Mouse (Mus musculus) limb, embryonic 10.5 days (tissue): ENCODE measurements around the gene Ftsj3. TPM values are rescaled to one million over a fixed set of nuclear protein-coding genes. Genes with fewer than 3 reads are reported as not detected.

Experiments
- DNase-seq: peaks from one replicate; pipeline ENCODE4 v3.0.0-alpha.2; 2017; ENCODE audit warnings: low spot score
- H3K27ac ChIP-seq: fragments of 300-500 bp; sonication (generic); 2 replicates; pipeline ENCODE4 v1.5.1; 2016; ENCODE audit warnings: mild to moderate bottlenecking
- H3K27me3 ChIP-seq: fragments of 300-500 bp; sonication (generic); 2 replicates; pipeline ENCODE4 v1.6.1; 2016; ENCODE audit warnings: low read depth, mild to moderate bottlenecking; ENCODE audit not compliant: poor library complexity, severe bottlenecking
- H3K36me3 ChIP-seq: fragments of 300-500 bp; sonication (generic); 2 replicates; pipeline ENCODE4 v1.6.1; 2016; ENCODE audit warnings: mild to moderate bottlenecking, moderate library complexity
- H3K4me1 ChIP-seq: fragments of 300-500 bp; sonication (generic); 2 replicates; pipeline ENCODE4 v1.6.1; 2016
- H3K4me3 ChIP-seq: fragments of 300-500 bp; sonication (generic); 2 replicates; pipeline ENCODE4 v1.5.1; 2016; ENCODE audit warnings: mild to moderate bottlenecking, moderate library complexity
- H3K9me3 ChIP-seq: fragments of 300-500 bp; sonication (generic); replicated peaks from 2 replicates; pipeline ENCODE4 v1.6.1; 2016; ENCODE audit warnings: mild to moderate bottlenecking
- WGBS: fragments of 180-500 bp; shearing (Covaris S2); methylation state at CpG from one replicate; pipeline ENCODE4 v1.1.7; 2016; 5-methylcytosine and 5-hydroxymethylcytosine counted together
- polyA plus RNA-seq: library from polyadenylated mRNA; unstranded; fragments of >200 nt; fragmentation: Nextera tagmentation; extraction: Ambion mirVana; gene quantifications from 2 replicates; pipeline ENCODE4 v1.2.1, GENCODE M21; 2016

The Ftsj3 gene
- polyA plus RNA-seq, 1 experiment from 2014 or later, result 85.6 TPM

DNA sequence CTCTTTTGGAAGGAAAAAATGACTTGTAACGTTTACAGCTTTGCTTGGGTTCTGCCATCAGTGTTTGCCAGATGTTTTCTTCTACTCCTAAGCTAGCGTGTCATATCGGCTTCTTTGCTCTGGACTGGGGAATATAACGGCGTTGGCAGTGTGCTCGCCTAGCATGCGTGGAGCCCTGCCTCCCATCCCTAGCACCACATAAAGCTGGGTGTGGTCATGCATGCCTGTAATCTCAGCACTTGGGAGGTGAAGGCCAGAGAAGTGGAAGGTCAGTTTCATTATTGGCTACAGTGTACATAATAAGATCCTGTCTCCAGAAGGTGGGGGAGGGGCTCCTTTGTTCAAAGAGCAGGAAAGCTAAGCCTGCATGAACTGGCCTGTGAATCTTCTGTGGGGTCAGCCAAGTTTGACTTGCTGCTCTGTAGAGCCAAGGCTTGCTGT, 19.1 kb upstream of the Ftsj3 start:
- H3K4me1 ChIP-seq, result peaks cover 52% of the 10 kb centered on the region
- no peaks in the 10 kb centered on the region for H3K27me3 ChIP-seq
- H3K36me3 ChIP-seq, result peaks cover 9% of the 10 kb centered on the region
- peak overlapping the region; percentile 17 for H3K4me3 ChIP-seq
- H3K9me3 ChIP-seq, result no peaks in the 10 kb centered on the region
- 74% methylated on average over 7 of the region's 7 CpGs for WGBS
- DNase-seq, result peak; percentile 63
- H3K27ac ChIP-seq, result peak overlapping the region; percentile 73

GRCm38 (mm10) chr11:106274374-106274773, 18.5 kb upstream of the Ftsj3 start:
- Histone ChIP-seq H3K4me1 (peaks cover 54% of the 10 kb centered on the region), H3K27ac (peak overlapping the region; percentile 73; the same call in 1 of the 2 replicates)
- 87% methylated on average over 1 of the region's 1 CpGs for WGBS

DNA sequence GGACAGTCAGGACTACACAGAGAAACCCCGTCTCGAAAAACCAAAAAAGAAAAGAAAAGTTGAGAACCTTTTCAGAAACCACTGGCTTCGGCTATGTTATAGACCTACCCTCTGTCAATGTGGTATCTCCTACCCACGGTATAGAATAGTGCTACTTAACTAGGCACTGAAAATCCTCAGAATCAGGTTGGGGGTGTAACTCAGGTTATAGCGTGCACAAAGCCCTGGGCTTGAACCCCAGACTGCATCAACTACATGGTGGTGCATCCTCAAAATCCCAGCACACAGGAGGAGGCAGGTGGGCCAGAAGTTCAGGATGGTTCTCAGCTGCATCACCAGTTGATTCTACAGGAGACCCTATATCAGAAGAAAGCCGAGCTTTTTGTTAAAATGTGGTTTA, 17.9 kb upstream of the Ftsj3 start:
- WGBS, result 94% methylated on average over 6 of the region's 6 CpGs
- peaks cover 9% of the 10 kb centered on the region for H3K36me3 ChIP-seq
- no peaks in the 10 kb centered on the region for H3K9me3 ChIP-seq
- DNase-seq, result no peak
- H3K4me1 ChIP-seq, result peaks cover 60% of the 10 kb centered on the region
- peak overlapping the region; percentile 89; the same call in 1 of the 2 replicates for H3K4me3 ChIP-seq
- no peaks in the 10 kb centered on the region for H3K27me3 ChIP-seq
- peak overlapping the region; percentile 98; the same call in 1 of the 2 replicates for H3K27ac ChIP-seq

More at GRCm38 (mm10) chr11:106274374-106274773, 18.5 kb upstream of the Ftsj3 start:
- peaks cover 9% of the 10 kb centered on the region for H3K36me3 ChIP-seq
- DNase-seq, result no peak
- no peaks in the 10 kb centered on the region for H3K27me3 ChIP-seq
- no peaks in the 10 kb centered on the region for H3K9me3 ChIP-seq
- H3K4me3 ChIP-seq, result peak overlapping the region; percentile 17; the same call in 1 of the 2 replicates

DNA sequence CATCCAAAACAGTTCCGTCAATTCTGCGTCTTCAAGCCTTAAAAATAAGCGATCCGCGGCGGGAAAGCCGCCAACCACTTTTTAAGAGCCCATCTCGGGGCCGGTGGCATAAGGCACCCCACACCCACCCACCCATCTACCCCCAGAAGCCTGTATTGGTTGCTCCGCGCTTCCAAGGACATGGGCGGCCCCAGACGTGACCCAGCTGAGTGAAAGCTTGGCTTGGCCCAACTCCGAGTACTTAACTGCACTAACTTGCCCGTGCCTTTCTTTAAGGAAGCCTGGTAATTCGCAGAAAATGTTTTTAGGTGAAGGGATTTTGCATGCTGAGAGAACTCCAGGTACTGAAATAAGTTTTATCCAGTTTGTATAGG, 17.4 kb upstream of the Ftsj3 start:
- Histone ChIP-seq H3K27me3 (no peaks in the 10 kb centered on the region), H3K27ac (peak overlapping the region; percentile 98), H3K4me3 (peak overlapping the region; percentile 89), H3K4me1 (peaks cover 65% of the 10 kb centered on the region), H3K9me3 (no peaks in the 10 kb centered on the region), H3K36me3 (peaks cover 9% of the 10 kb centered on the region)
- WGBS, result 17% methylated on average over 16 of the region's 16 CpGs
- no peak for DNase-seq

- H3K36me3 ChIP-seq, result peaks cover 10% of the 10 kb centered on the region
- H3K4me1 ChIP-seq, result peaks cover 70% of the 10 kb centered on the region
- H3K27ac ChIP-seq, result peak within 1 kb of the TSS; percentile 98
- no peaks in the 10 kb centered on the region for H3K9me3 ChIP-seq
- no peaks in the 10 kb centered on the region for H3K27me3 ChIP-seq
- under 1% methylated on average over 72 of the region's 72 CpGs for WGBS
- peak within 1 kb of the TSS; percentile 89 for H3K4me3 ChIP-seq
- DNase-seq, result peak; percentile 99
These were observed 16.9 kb upstream of the Ftsj3 start, which contains the start of gene Smarcd2 for GRCm38 (mm10) chr11:106272644-106273310. Gene Smarcd2, minus strand, starts transcription at chr11:106272972.

DNA sequence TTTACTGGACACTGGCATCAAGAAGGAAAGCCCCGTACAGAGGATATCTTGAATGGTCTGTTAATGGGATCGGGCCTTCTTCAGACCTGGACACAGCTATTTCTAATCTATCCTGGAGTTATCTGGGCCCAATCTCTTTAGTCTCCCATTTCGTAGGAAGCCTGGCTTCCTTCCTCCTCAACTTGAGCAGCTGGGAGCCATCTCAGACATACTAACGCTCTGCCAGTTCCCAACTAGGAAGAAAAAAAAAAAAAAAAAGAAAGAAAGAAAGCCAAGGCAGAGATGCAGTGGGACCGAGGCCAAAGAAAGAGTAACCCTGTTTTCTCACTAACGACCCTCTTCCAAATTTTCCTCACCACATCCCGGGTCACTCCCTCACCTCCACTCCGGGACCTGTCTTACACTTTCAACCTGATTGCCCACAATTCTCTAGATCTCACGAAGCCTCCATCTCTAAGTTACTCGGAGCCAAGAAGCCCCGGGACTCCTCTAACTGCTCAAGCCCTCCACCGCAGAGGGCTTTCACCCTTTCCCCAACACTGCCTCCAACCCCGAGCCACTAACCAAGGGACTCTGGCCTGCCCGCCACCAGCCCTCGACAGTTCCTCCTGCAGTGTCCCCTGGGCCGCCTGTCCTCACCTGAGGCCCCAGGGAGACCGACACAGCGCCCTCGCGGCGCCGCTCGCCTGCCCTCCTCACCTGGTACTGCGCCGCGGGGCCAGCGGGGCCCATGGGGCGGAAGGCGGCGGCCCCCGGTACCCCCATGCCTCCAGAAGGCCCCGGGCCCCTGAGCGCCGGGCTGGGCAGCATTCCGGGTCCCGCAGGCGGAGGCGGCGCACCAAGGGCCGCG, 16.1 kb upstream of the Ftsj3 start:
- WGBS, result 1% methylated on average over 41 of the region's 41 CpGs
- H3K4me3 ChIP-seq, result peak overlapping the region; percentile 89
- DNase-seq, result no peak
- no peaks in the 10 kb centered on the region for H3K27me3 ChIP-seq
- peaks cover 17% of the 10 kb centered on the region for H3K36me3 ChIP-seq
- H3K27ac ChIP-seq, result peak overlapping the region; percentile 98
- no peaks in the 10 kb centered on the region for H3K9me3 ChIP-seq
- peaks cover 78% of the 10 kb centered on the region for H3K4me1 ChIP-seq

DNA sequence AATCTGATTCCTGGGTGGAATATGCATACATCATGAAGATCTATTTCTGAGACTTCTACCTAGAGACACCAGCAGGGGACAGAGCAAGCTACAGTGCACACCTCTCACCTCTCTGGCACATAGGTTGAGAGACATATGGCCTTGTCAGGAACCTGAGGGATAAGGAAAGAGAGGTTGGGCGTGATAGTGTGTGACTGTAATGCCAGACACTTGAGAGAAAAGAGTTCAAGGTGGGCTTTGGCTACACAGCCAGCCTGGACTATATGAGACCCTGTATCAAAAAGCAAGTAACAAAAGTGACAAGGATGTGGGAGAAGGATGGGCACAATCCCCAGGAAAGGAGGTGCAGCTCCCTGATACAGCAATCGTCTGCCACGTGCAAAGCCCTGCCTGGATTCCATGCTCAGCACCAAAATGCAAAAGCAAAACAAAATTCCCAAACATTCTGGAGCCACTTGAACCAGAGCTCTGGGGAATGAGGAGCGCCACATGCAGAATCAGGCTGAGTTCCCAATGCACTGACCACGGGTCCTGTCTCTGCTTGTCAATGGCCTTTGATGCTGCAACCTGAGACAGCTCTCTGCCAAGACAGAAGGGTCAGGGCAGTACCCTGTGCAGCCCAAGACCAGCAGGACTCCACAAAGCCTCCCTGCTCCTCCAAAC, 15.4 kb upstream of the Ftsj3 start:
- DNase-seq, result no peak
- Histone ChIP-seq H3K4me3 (peak overlapping the region; percentile 89), H3K36me3 (peaks cover 25% of the 10 kb centered on the region), H3K9me3 (no peaks in the 10 kb centered on the region), H3K27ac (peak overlapping the region; percentile 98), H3K4me1 (peaks cover 80% of the 10 kb centered on the region), H3K27me3 (no peaks in the 10 kb centered on the region)
- 32% methylated on average over 5 of the region's 5 CpGs for WGBS

- Histone ChIP-seq H3K4me1 (peaks cover 59% of the 10 kb centered on the region), H3K27me3 (no peaks in the 10 kb centered on the region), H3K4me3 (peak overlapping the region; percentile 40), H3K36me3 (peaks cover 47% of the 10 kb centered on the region), H3K27ac (peak overlapping the region; percentile 86), H3K9me3 (no peaks in the 10 kb centered on the region)
- DNase-seq, result peak; percentile 70
- WGBS, result 7% methylated on average over 3 of the region's 3 CpGs
These were observed 13.2 kb upstream of the Ftsj3 start for GRCm38 (mm10) chr11:106269060-106269431.

GRCm38 (mm10) chr11:106268326-106269059, 12.6 kb upstream of the Ftsj3 start:
- Histone ChIP-seq H3K27ac (peak overlapping the region; percentile 86), H3K27me3 (no peaks in the 10 kb centered on the region), H3K36me3 (peaks cover 52% of the 10 kb centered on the region), H3K4me3 (peak overlapping the region; percentile 40), H3K9me3 (no peaks in the 10 kb centered on the region), H3K4me1 (peaks cover 55% of the 10 kb centered on the region)
- peak; percentile 70 for DNase-seq
- WGBS, result 19% methylated on average over 8 of the region's 8 CpGs

DNA sequence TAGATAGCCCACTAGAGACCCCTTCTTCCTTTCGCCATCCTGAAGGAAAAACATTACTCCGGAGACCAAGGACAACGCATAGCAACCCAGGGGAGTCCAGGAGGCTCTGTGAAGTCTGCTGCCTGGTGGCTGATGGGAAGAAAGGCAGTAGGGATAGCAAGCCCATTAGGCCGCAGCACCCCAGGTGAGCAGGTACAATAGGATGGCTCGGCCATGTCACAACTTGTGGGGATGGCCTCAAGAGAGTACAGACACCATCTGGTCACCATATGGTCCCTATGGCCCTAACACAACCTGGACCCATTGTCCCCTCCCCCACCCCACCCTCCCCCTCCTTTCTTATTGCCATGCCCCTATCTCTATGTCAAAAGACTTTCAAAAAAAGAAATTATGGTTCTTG, 12.0 kb upstream of the Ftsj3 start:
- WGBS, result 44% methylated on average over 5 of the region's 5 CpGs

GRCm38 (mm10) chr11:106267311-106267852, 11.5 kb upstream of the Ftsj3 start:
- Histone ChIP-seq H3K27me3 (no peaks in the 10 kb centered on the region), H3K36me3 (peaks cover 64% of the 10 kb centered on the region), H3K4me3 (peak overlapping the region; percentile 40), H3K4me1 (peaks cover 52% of the 10 kb centered on the region), H3K27ac (peak overlapping the region; percentile 86), H3K9me3 (no peaks in the 10 kb centered on the region)
- DNase-seq, result peak; percentile 59
- 50% methylated on average over 15 of the region's 15 CpGs for WGBS

More for the DNA sequence above, 12.0 kb upstream of the Ftsj3 start:
- Histone ChIP-seq H3K27ac (peak overlapping the region; percentile 86), H3K4me1 (peaks cover 52% of the 10 kb centered on the region), H3K36me3 (peaks cover 59% of the 10 kb centered on the region), H3K4me3 (peak overlapping the region; percentile 40), H3K9me3 (no peaks in the 10 kb centered on the region), H3K27me3 (no peaks in the 10 kb centered on the region)
- DNase-seq, result no peak

- H3K27me3 ChIP-seq, result no peaks in the 10 kb centered on the region
- no peak overlapping the region for H3K27ac ChIP-seq
- H3K36me3 ChIP-seq, result peaks cover 73% of the 10 kb centered on the region
- no peaks in the 10 kb centered on the region for H3K9me3 ChIP-seq
- H3K4me3 ChIP-seq, result peak overlapping the region; percentile 40; the same call in 1 of the 2 replicates
- H3K4me1 ChIP-seq, result peaks cover 48% of the 10 kb centered on the region
- WGBS, result 94% methylated on average over 10 of the region's 10 CpGs
- DNase-seq, result no peak
These were observed 10.6 kb upstream of the Ftsj3 start for GRCm38 (mm10) chr11:106266431-106266830.
